Mouse (Mus musculus): ENCODE measurements around the gene Calhm1. TPM values are rescaled to one million over a fixed set of nuclear protein-coding genes. Genes with fewer than 3 reads are reported as not detected.

Gene Calhm1
- polyA plus RNA-seq (2015; fragmentation: Nextera tagmentation; extraction: Ambion mirVana), result not detected in 2 replicates

GRCm38 (mm10) chr19:47144154-47144553, at the start of gene Calhm1:
Gene Calhm1 (minus strand): TSS chr19:47144254.
- Histone ChIP-seq H3K27me3 (ENCODE audit: control insufficient read depth, insufficient read depth, low read depth, low read length) (no peaks in the 10 kb centered on the region; the same call in 1 of the 2 replicates), H3K4me1 (ENCODE audit: control insufficient read depth, low read depth, low read length) (no peaks in the 10 kb centered on the region), H3K27ac (ENCODE audit: low read length) (no peak within 1 kb of the TSS), H3K4me2 (ENCODE audit: low read depth, low read length) (no peak within 1 kb of the TSS), H3K9ac (ENCODE audit: low read depth, low read length) (no peak within 1 kb of the TSS), H3K9me3 (replicated peaks; ENCODE audit: control insufficient read depth, low read length) (no peaks in the 10 kb centered on the region), H3K36me3 (ENCODE audit: control insufficient read depth, insufficient read depth) (no peaks in the 10 kb centered on the region), H3K4me3 (ENCODE audit: low read depth, low read length) (no peak within 1 kb of the TSS)
- WGBS (ENCODE audit: insufficient replicate concordance), result 77% methylated on average over 6 of the region's 6 CpGs
- ATAC-seq (ENCODE audit: low read depth), result no peak

- no peak for ATAC-seq (ENCODE audit: low read depth)
- Histone ChIP-seq H3K36me3 (ENCODE audit: control insufficient read depth, insufficient read depth) (no peaks in the 10 kb centered on the region), H3K4me3 (ENCODE audit: low read depth, low read length) (no peak overlapping the region), H3K27me3 (ENCODE audit: control insufficient read depth, insufficient read depth, low read depth, low read length) (no peaks in the 10 kb centered on the region), H3K9me3 (replicated peaks; ENCODE audit: control insufficient read depth, low read length) (no peaks in the 10 kb centered on the region), H3K9ac (ENCODE audit: low read depth, low read length) (no peak overlapping the region), H3K4me1 (ENCODE audit: control insufficient read depth, low read depth, low read length) (no peaks in the 10 kb centered on the region), H3K27ac (ENCODE audit: low read length) (no peak overlapping the region), H3K4me2 (ENCODE audit: low read depth, low read length) (no peak overlapping the region)
- whole genome bisulfite sequencing (ENCODE audit: insufficient replicate concordance), result 80% methylated on average over 5 of the region's 5 CpGs
Measured at GRCm38 (mm10) chr19:47192158-47192557, 48.1 kb upstream of the Calhm1 start.

GRCm38 (mm10) chr19:47188515-47189128, 44.6 kb upstream of the Calhm1 start:
- Histone ChIP-seq H3K4me1 (ENCODE audit: control insufficient read depth, low read depth, low read length) (no peaks in the 10 kb centered on the region), H3K36me3 (ENCODE audit: control insufficient read depth, insufficient read depth) (no peaks in the 10 kb centered on the region), H3K9me3 (replicated peaks; ENCODE audit: control insufficient read depth, low read length) (no peaks in the 10 kb centered on the region), H3K27me3 (ENCODE audit: control insufficient read depth, insufficient read depth, low read depth, low read length) (no peaks in the 10 kb centered on the region), H3K4me2 (ENCODE audit: low read depth, low read length) (no peak overlapping the region), H3K27ac (ENCODE audit: low read length) (no peak overlapping the region), H3K4me3 (ENCODE audit: low read depth, low read length) (no peak overlapping the region), H3K9ac (ENCODE audit: low read depth, low read length) (no peak overlapping the region)
- 66% methylated on average over 11 of the region's 11 CpGs for WGBS (ENCODE audit: insufficient replicate concordance)
- ATAC-seq (ENCODE audit: low read depth), result no peak

GRCm38 (mm10) chr19:47186514-47187275, 42.6 kb upstream of the Calhm1 start:
- H3K9ac ChIP-seq (ENCODE audit: low read depth, low read length), result no peak overlapping the region
- H3K4me3 ChIP-seq (ENCODE audit: low read depth, low read length), result no peak overlapping the region
- no peak overlapping the region for H3K27ac ChIP-seq (ENCODE audit: low read length)
- ATAC-seq (ENCODE audit: low read depth), result no peak
- no peak overlapping the region for H3K4me2 ChIP-seq (ENCODE audit: low read depth, low read length)
- 37% methylated on average over 15 of the region's 15 CpGs for WGBS (ENCODE audit: insufficient replicate concordance)
- no peaks in the 10 kb centered on the region for H3K36me3 ChIP-seq (ENCODE audit: control insufficient read depth, insufficient read depth)
- no peaks in the 10 kb centered on the region; the same call in 1 of the 2 replicates for H3K27me3 ChIP-seq (ENCODE audit: control insufficient read depth, insufficient read depth, low read depth, low read length)
- H3K4me1 ChIP-seq (ENCODE audit: control insufficient read depth, low read depth, low read length), result no peaks in the 10 kb centered on the region
- no peaks in the 10 kb centered on the region for H3K9me3 ChIP-seq (replicated peaks; ENCODE audit: control insufficient read depth, low read length)

GRCm38 (mm10) chr19:47184736-47185135, 40.7 kb upstream of the Calhm1 start:
- no peak overlapping the region for H3K27ac ChIP-seq (ENCODE audit: low read length)
- no peaks in the 10 kb centered on the region for H3K36me3 ChIP-seq (ENCODE audit: control insufficient read depth, insufficient read depth)
- H3K27me3 ChIP-seq (ENCODE audit: control insufficient read depth, insufficient read depth, low read depth, low read length), result peaks cover 14% of the 10 kb centered on the region
- whole genome bisulfite sequencing (ENCODE audit: insufficient replicate concordance), result 28% methylated on average over 4 of the region's 4 CpGs
- no peaks in the 10 kb centered on the region for H3K4me1 ChIP-seq (ENCODE audit: control insufficient read depth, low read depth, low read length)
- ATAC-seq (ENCODE audit: low read depth), result no peak
- no peak overlapping the region for H3K4me3 ChIP-seq (ENCODE audit: low read depth, low read length)
- no peaks in the 10 kb centered on the region for H3K9me3 ChIP-seq (replicated peaks; ENCODE audit: control insufficient read depth, low read length)
- H3K9ac ChIP-seq (ENCODE audit: low read depth, low read length), result no peak overlapping the region
- no peak overlapping the region for H3K4me2 ChIP-seq (ENCODE audit: low read depth, low read length)

- Histone ChIP-seq H3K27ac (ENCODE audit: low read length) (no peak overlapping the region), H3K4me3 (ENCODE audit: low read depth, low read length) (no peak overlapping the region), H3K36me3 (ENCODE audit: control insufficient read depth, insufficient read depth) (no peaks in the 10 kb centered on the region), H3K4me1 (ENCODE audit: control insufficient read depth, low read depth, low read length) (no peaks in the 10 kb centered on the region; the same call in 1 of the 2 replicates), H3K27me3 (ENCODE audit: control insufficient read depth, insufficient read depth, low read depth, low read length) (peaks cover 19% of the 10 kb centered on the region), H3K4me2 (ENCODE audit: low read depth, low read length) (no peak overlapping the region), H3K9me3 (replicated peaks; ENCODE audit: control insufficient read depth, low read length) (no peaks in the 10 kb centered on the region), H3K9ac (ENCODE audit: low read depth, low read length) (no peak overlapping the region)
- WGBS (ENCODE audit: insufficient replicate concordance), result 47% methylated on average over 8 of the region's 8 CpGs
- no peak for ATAC-seq (ENCODE audit: low read depth)
Measured at GRCm38 (mm10) chr19:47184221-47184620, 40.2 kb upstream of the Calhm1 start.

GRCm38 (mm10) chr19:47180011-47180410, 36.0 kb upstream of the Calhm1 start:
- no peak overlapping the region for H3K4me3 ChIP-seq (ENCODE audit: low read depth, low read length)
- H3K4me2 ChIP-seq (ENCODE audit: low read depth, low read length), result no peak overlapping the region
- no peak overlapping the region for H3K9ac ChIP-seq (ENCODE audit: low read depth, low read length)
- no peaks in the 10 kb centered on the region for H3K36me3 ChIP-seq (ENCODE audit: control insufficient read depth, insufficient read depth)
- no peak for ATAC-seq (ENCODE audit: low read depth)
- no peaks in the 10 kb centered on the region; the same call in 1 of the 2 replicates for H3K4me1 ChIP-seq (ENCODE audit: control insufficient read depth, low read depth, low read length)
- no peaks in the 10 kb centered on the region for H3K9me3 ChIP-seq (replicated peaks; ENCODE audit: control insufficient read depth, low read length)
- no peak overlapping the region for H3K27ac ChIP-seq (ENCODE audit: low read length)
- peaks cover 40% of the 10 kb centered on the region for H3K27me3 ChIP-seq (ENCODE audit: control insufficient read depth, insufficient read depth, low read depth, low read length)
- 15% methylated on average over 8 of the region's 8 CpGs for whole genome bisulfite sequencing (ENCODE audit: insufficient replicate concordance)

DNA sequence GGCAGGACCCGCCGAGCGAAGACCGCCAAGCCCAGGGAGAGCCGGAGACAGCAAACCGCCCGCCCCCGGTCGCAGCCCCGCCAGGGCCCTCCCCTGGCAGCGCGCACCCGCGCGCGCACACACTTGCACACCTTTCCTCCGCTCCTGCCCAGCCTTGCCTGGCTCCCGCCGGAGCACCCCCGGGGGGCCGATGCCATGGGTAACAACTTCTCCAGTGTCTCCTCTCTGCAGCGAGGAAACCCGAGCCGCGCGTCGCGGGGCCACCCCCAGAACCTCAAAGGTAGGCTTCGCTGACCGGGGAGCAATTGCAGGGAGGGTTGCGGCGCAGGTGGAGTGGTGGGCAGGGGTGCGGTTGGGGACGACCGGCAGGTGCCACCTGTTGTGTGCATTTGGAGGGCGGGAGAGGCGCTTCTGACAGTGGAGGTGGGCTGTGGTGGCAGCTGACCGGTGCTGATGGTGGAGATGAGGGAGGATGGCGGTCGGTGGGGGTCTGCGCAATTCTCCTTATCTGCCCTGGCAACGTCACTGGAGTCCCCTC, 35.3 kb upstream of the Calhm1 start:
- peak overlapping the region; percentile 56 for H3K4me3 ChIP-seq (ENCODE audit: low read depth, low read length)
- no peak overlapping the region for H3K27ac ChIP-seq (ENCODE audit: low read length)
- H3K9me3 ChIP-seq (replicated peaks; ENCODE audit: control insufficient read depth, low read length), result no peaks in the 10 kb centered on the region
- 2% methylated on average over 26 of the region's 42 CpGs for WGBS (ENCODE audit: insufficient replicate concordance)
- ATAC-seq (ENCODE audit: low read depth), result no peak
- H3K27me3 ChIP-seq (ENCODE audit: control insufficient read depth, insufficient read depth, low read depth, low read length), result peaks cover 40% of the 10 kb centered on the region
- no peaks in the 10 kb centered on the region for H3K36me3 ChIP-seq (ENCODE audit: control insufficient read depth, insufficient read depth)
- H3K9ac ChIP-seq (ENCODE audit: low read depth, low read length), result no peak overlapping the region
- H3K4me1 ChIP-seq (ENCODE audit: control insufficient read depth, low read depth, low read length), result no peaks in the 10 kb centered on the region; the same call in 1 of the 2 replicates
- peak overlapping the region; percentile 79 for H3K4me2 ChIP-seq (ENCODE audit: low read depth, low read length)

Data from liver, embryonic 16.5 days (tissue).